Mouse (Mus musculus) retina, postnatal 1 day (tissue): ENCODE measurements around the gene Itfg2.

Source experiments
- DNase-seq: peaks from one replicate; pipeline ENCODE4 v3.0.0-alpha.2; 2012

The Itfg2 gene

GRCm38 (mm10) chr6:128424269-128425019 lies at the start of gene Itfg2:
Gene Itfg2 (minus strand): TSS chr6:128424931.
- DNase-seq: peak; percentile 98

- no peak for DNase-seq
Observed at GRCm38 (mm10) chr6:128474112-128474511, 49.4 kb upstream of the Itfg2 start.

GRCm38 (mm10) chr6:128469451-128469850 lies 44.7 kb upstream of the Itfg2 start:
- peak; percentile 52 for DNase-seq

- peak; percentile 17 for DNase-seq
Observed at GRCm38 (mm10) chr6:128467298-128467697, 42.6 kb upstream of the Itfg2 start.

GRCm38 (mm10) chr6:128466563-128466962 lies 41.8 kb upstream of the Itfg2 start:
- no peak for DNase-seq

- DNase-seq: peak; percentile 83
Observed at GRCm38 (mm10) chr6:128466043-128466442, 41.3 kb upstream of the Itfg2 start.

- no peak for DNase-seq
Observed at GRCm38 (mm10) chr6:128464996-128465395, 40.3 kb upstream of the Itfg2 start.

GRCm38 (mm10) chr6:128461606-128462005 lies 36.9 kb upstream of the Itfg2 start:
- DNase-seq: no peak

GRCm38 (mm10) chr6:128460729-128461503 lies 36.2 kb upstream of the Itfg2 start:
- no peak for DNase-seq

- no peak for DNase-seq
Observed at GRCm38 (mm10) chr6:128460321-128460720, 35.6 kb upstream of the Itfg2 start.

- DNase-seq: no peak
Observed at GRCm38 (mm10) chr6:128457186-128457585, 32.5 kb upstream of the Itfg2 start.

GRCm38 (mm10) chr6:128455835-128456605 lies 31.3 kb upstream of the Itfg2 start:
- DNase-seq: no peak

GRCm38 (mm10) chr6:128447063-128447462 lies 22.3 kb upstream of the Itfg2 start:
- DNase-seq: no peak

- DNase-seq: peak; percentile 82
Observed at GRCm38 (mm10) chr6:128445761-128446535, 21.2 kb upstream of the Itfg2 start.

GRCm38 (mm10) chr6:128440238-128440637 lies 15.5 kb upstream of the Itfg2 start:
- peak; percentile 30 for DNase-seq

GRCm38 (mm10) chr6:128438871-128439341 lies 14.2 kb upstream of the Itfg2 start:
- DNase-seq: no peak

GRCm38 (mm10) chr6:128438317-128438870 lies 13.7 kb upstream of the Itfg2 start, which contains the start of gene Fkbp4:
Gene Fkbp4 (minus strand): TSS chr6:128438677.
- peak; percentile 95 for DNase-seq

- peak; percentile 82 for DNase-seq
Observed at GRCm38 (mm10) chr6:128437731-128438316, 13.1 kb upstream of the Itfg2 start.

- DNase-seq: no peak
Observed at GRCm38 (mm10) chr6:128437288-128437687, 12.6 kb upstream of the Itfg2 start.

GRCm38 (mm10) chr6:128436356-128437005 lies 11.8 kb upstream of the Itfg2 start:
- DNase-seq: no peak

- DNase-seq: no peak
Observed at GRCm38 (mm10) chr6:128435474-128435873, 10.7 kb upstream of the Itfg2 start.
